Mouse (Mus musculus) adrenal gland, postnatal 25 days (tissue): ENCODE data around the gene Zfp326. TPM values are rescaled to one million over a fixed set of nuclear protein-coding genes. Genes with fewer than 3 reads are reported as not detected.

Source experiments
- total RNA-seq: library from RNA; stranded (reverse); gene quantifications from 2 replicates; pipeline ENCODE4 v1.2.3, GENCODE M21; 2021

Gene Zfp326
- total RNA-seq, 1 experiment from 2014 or later, result 28.6 TPM

Other genes starting within 250 kb of the Zfp326 start
- 99.7 and 124 TPM in 2 replicates for gene Lrrc8d, start 176.6 kb upstream of the Zfp326 start, total RNA-seq